Mouse (Mus musculus) neural tube, embryonic 11.5 days (tissue): Measurements from ENCODE around the gene Stard7. TPM values are rescaled to one million over a fixed set of nuclear protein-coding genes. Genes with fewer than 3 reads are reported as not detected.

Source experiments
- ATAC-seq: fragments of 200-750 bp; cut with Nextera tagmentation; 2 replicates; pipeline ENCODE4 v1.8.0; 2017; ENCODE audit warnings: moderate number of reproducible peaks, mild to moderate bottlenecking, moderate TSS enrichment, moderate library complexity; ENCODE audit not compliant: insufficient read depth, low FRiP score, low TSS enrichment
- DNase-seq: peaks from one replicate; pipeline ENCODE4 v3.0.0-alpha.2; 2015; ENCODE audit warnings: low spot score
- H3K27ac ChIP-seq: fragments of 300-500 bp; sonication (generic); 2 replicates; pipeline ENCODE4 v1.5.1; 2014; ENCODE audit warnings: low read depth, mild to moderate bottlenecking, low read length
- H3K27me3 ChIP-seq: fragments of 300-500 bp; sonication (generic); 2 replicates; pipeline ENCODE4 v1.6.1; 2014; ENCODE audit warnings: mild to moderate bottlenecking, low read length, mixed read lengths; ENCODE audit not compliant: control insufficient read depth, insufficient read depth
- H3K36me3 ChIP-seq: fragments of 300-500 bp; sonication (generic); 2 replicates; pipeline ENCODE4 v1.6.1; 2014; ENCODE audit warnings: mild to moderate bottlenecking, low read length, moderate library complexity, mixed read lengths; ENCODE audit not compliant: control insufficient read depth, insufficient read depth
- H3K4me1 ChIP-seq: fragments of 300-500 bp; sonication (generic); 2 replicates; pipeline ENCODE4 v1.6.1; 2014; ENCODE audit warnings: low read length, mixed read lengths; ENCODE audit not compliant: control insufficient read depth, insufficient read depth
- H3K4me2 ChIP-seq: fragments of 300-500 bp; sonication (generic); 2 replicates; pipeline ENCODE4 v1.6.1; 2014; ENCODE audit warnings: low read depth, mild to moderate bottlenecking, moderate library complexity
- H3K4me3 ChIP-seq: fragments of 300-500 bp; sonication (generic); 2 replicates; pipeline ENCODE4 v1.5.1; 2014; ENCODE audit warnings: low read depth, low read length
- H3K9ac ChIP-seq: fragments of 300-500 bp; sonication (generic); 2 replicates; pipeline ENCODE4 v1.6.1; 2014; ENCODE audit warnings: mild to moderate bottlenecking, low read length
- H3K9me3 ChIP-seq: fragments of 300-500 bp; sonication (generic); 2 replicates; pipeline ENCODE4 v1.6.1; 2016; ENCODE audit warnings: low read length; ENCODE audit not compliant: control insufficient read depth
- WGBS: fragments of 180-500 bp; shearing (Covaris S2); extraction: QIAGEN DNeasy Blood & Tissue Kit; methylation state at CpG from one replicate; pipeline ENCODE4 v1.1.7; 2014; 5-methylcytosine and 5-hydroxymethylcytosine counted together
- polyA plus RNA-seq: library from polyadenylated mRNA; unstranded; fragments of >200 nt; fragmentation: Nextera tagmentation; extraction: Ambion mirVana; gene quantifications from 2 replicates; pipeline ENCODE4 v1.2.1, GENCODE M21; 2014

The Stard7 gene
- 80.2 and 84.7 TPM in 2 replicates for polyA plus RNA-seq

DNA sequence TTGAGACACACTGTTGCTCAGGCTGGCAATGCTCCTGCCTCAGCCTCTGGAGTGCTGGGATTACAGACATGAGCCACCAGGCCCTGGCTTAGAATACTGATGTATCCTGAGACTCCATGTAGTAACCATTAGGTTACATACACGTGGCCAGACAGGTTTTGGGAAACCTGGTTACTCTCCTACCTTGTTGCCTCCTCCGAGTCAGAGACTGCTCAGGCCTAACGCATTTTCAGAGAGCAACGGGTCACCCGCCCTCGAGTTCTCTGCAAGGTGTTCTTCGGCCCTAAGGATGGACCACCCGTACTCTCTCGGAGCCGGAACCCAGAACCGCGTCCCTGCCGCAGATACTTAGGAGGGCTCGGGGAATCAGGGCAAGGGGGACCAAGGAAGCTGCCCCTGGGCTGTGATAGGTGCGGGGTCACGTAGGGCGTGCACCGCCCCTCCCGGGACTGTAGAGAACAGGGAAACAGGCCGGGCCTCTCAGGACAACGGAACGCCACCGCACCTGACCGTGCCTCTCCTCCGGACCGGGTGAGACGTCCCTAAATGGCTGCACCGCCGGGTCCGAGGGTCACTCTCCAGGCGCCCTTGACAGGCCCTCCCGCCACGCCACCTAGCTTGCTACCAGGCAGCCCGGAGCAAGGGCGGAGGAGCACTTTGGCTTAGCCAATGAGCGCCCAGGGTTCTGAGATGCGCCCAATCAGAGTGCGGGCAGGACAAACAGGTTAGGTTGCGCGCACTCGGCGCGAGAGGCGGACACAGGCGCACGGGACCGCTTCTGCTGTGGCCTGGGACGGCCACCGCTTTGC lies at the start of gene Stard7:
Stard7 (plus strand) TSS at position 728 of the 809 bp plus-strand sequence.
- peak; percentile 94 for DNase-seq
- Histone ChIP-seq H3K4me3 (peak within 1 kb of the TSS; percentile 82), H3K4me2 (peak within 1 kb of the TSS; percentile 76), H3K36me3 (no peaks in the 10 kb centered on the region), H3K9me3 (no peaks in the 10 kb centered on the region), H3K4me1 (no peaks in the 10 kb centered on the region), H3K27ac (peak within 1 kb of the TSS; percentile 87), H3K9ac (peak within 1 kb of the TSS; percentile 78), H3K27me3 (no peaks in the 10 kb centered on the region)
- ATAC-seq: peak; percentile 99
- under 1% methylated on average over 47 of the region's 49 CpGs for WGBS

DNA sequence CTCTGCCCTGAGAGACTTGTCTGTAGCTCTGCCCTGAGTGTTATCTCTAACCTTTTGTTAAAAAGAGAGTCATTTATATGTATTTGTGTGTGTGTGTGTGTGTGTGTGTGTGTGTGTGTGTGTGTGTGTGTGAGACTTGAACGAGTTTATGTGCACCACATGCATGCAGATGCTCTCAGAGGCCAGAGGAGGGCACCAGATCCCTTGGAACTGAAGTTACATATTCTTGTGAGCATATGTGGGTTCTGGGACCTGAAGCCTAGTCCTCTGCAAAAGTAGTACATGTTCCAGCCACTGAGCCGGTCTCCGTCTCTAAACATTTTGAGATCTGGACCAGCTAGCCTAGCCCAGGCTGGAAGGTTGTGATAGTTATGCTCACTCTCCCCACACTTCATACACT lies 44.8 kb upstream of the Stard7 start:
- WGBS: 96% methylated on average over 3 of the region's 3 CpGs
- ATAC-seq (no peak), DNase-seq (no peak)
- Histone ChIP-seq H3K9me3 (no peaks in the 10 kb centered on the region), H3K27me3 (no peaks in the 10 kb centered on the region), H3K27ac (no peak overlapping the region), H3K4me3 (no peak overlapping the region), H3K9ac (no peak overlapping the region), H3K36me3 (peaks cover 56% of the 10 kb centered on the region), H3K4me2 (no peak overlapping the region), H3K4me1 (no peaks in the 10 kb centered on the region)

DNA sequence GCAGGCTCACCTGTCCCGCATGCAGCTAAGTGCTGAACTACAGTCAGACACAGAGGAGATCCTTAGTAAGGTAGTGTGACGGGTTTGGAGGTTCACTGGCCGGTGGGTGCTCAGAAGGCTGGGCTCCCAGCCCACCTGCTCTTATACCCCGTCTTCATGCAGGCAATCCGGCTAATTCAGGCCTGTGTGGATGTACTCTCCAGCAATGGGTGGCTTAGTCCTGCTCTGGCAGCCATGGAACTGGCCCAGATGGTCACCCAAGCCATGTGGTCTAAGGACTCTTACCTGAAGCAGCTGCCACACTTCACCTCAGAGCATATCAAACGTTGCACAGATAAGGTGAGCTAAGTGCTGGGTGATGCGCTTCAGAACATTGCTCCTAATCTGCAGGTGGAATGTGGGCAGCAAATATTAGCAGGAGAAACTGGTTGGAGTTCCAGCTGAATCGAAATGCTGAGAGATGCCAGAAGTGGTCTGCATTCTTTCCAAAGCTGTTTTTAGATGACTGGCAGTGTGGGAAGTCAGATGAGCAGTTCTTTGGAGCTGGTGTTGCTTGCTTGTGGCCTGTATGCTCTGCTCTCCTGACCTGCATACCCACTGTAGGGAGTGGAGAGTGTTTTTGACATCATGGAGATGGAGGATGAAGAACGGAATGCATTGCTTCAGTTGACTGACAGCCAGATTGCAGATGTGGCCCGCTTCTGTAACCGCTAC lies 32.0 kb upstream of the Stard7 start:
- H3K36me3 ChIP-seq: peaks cover 38% of the 10 kb centered on the region
- H3K4me2 ChIP-seq: no peak overlapping the region
- H3K9me3 ChIP-seq: no peaks in the 10 kb centered on the region
- WGBS: 95% methylated on average over 11 of the region's 11 CpGs
- no peak for ATAC-seq
- no peaks in the 10 kb centered on the region for H3K4me1 ChIP-seq
- H3K9ac ChIP-seq: no peak overlapping the region
- no peaks in the 10 kb centered on the region for H3K27me3 ChIP-seq
- H3K4me3 ChIP-seq: no peak overlapping the region
- no peak overlapping the region for H3K27ac ChIP-seq
- no peak for DNase-seq

DNA sequence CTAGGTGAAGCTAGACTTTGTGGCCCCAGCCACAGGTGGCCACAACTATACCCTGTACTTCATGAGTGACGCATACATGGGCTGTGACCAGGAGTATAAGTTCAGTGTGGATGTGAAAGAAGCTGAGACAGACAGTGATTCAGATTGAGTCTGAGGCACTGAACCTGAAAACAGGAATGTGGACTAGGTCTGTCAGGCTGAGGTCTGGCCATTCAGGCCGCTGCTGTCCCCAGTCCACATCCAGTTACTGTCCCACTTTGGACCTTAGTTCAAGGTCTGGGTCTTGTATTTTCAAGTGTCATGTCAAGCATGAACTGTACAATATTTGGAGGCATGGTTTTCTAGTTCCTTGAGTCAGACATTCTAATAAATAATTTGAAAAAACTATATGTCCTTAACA lies 30.0 kb upstream of the Stard7 start:
- 100% methylated on average over 2 of the region's 2 CpGs for WGBS
- no peak overlapping the region for H3K27ac ChIP-seq
- no peaks in the 10 kb centered on the region for H3K27me3 ChIP-seq
- no peaks in the 10 kb centered on the region for H3K9me3 ChIP-seq
- H3K9ac ChIP-seq: no peak overlapping the region
- no peak for DNase-seq
- no peak overlapping the region for H3K4me3 ChIP-seq
- peaks cover 33% of the 10 kb centered on the region for H3K36me3 ChIP-seq
- no peak overlapping the region for H3K4me2 ChIP-seq
- no peak for ATAC-seq
- no peaks in the 10 kb centered on the region for H3K4me1 ChIP-seq

DNA sequence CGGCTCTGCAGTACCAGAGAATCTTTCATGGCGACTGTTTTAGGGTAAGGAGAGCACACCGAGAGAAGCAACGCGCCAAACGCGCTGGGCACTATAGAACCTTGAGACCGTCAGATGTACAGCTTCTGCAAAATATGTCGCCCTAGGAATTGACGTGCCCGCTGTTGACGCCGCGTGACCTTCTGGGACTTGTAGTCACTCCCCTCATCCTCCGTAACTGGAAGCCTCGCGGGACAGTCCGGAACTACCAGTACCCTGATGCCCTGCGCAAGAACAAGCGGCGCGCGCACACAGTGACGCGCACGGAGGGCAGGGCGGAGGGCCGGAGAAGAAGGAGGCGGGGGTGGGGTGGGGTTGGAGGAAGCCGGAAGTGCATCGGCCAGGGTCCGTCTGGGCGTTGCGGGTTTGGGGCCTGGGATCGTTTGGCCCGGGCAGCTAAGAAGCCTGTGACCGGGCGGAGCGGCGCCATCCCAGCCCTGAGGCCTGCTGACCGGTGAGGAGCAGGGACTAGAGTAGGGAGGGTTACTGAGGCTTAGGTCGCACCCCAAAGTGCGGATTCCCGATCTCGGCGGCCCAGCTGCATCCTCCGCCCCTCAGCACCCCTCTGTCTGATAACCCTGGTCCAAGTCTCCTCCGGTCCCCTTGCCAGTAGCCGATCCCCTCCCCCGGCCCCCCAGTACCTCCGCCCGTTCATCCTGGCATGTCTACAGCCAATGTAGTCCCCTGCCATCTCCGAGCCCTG lies 22.3 kb upstream of the Stard7 start, which contains the start of the genes Ciao1 and Tmem127:
Ciao1 (minus strand) TSS at position 225 of the 742 bp plus-strand sequence.
Tmem127 (plus strand) TSS at position 317 of the 742 bp plus-strand sequence.
- DNase-seq (peak; percentile 100), ATAC-seq (peak; percentile 98)
- Histone ChIP-seq H3K27me3 (no peaks in the 10 kb centered on the region), H3K9me3 (no peaks in the 10 kb centered on the region), H3K36me3 (peaks cover 8% of the 10 kb centered on the region; the same call in 1 of the 2 replicates), H3K4me3 (peak within 1 kb of the TSS; percentile 74), H3K4me2 (peak within 1 kb of the TSS; percentile 99), H3K9ac (peak within 1 kb of the TSS; percentile 80), H3K4me1 (0 out of 2 replicates have a peak, but pooled peaks cover 15% of the 10 kb centered on the region), H3K27ac (peak within 1 kb of the TSS; percentile 53; the same call in 1 of the 2 replicates)
- under 1% methylated on average over 53 of the region's 53 CpGs for WGBS

DNA sequence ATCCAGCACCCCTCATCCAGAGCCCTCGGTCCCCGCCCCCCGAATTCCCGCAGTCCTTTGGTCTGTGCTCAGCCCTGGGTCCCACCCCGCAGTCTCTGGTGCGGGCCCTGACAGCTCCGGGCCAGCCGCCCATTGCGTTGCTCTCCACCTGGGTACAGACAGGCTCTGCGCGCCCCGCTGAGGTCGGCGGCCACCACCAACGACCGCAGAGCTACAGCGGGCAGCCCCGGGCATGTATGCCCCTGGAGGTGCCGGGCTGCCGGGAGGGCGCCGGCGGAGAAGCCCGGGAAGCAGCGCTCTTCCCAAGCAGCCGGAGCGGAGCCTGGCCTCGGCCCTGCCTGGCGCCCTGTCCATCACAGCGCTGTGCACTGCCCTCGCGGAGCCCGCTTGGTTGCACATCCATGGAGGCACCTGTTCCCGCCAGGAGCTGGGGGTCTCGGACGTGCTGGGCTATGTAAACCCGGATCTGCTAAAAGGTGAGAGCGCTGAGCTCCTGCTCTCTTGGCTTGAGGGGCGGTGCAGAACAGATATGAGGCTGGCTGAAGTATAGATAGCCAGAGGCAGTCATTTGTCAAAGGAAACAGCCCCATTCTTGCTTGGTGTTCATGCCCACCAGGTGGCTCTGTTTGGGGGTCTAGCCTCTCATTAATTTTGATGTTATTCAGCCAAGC lies 21.5 kb upstream of the Stard7 start:
- Histone ChIP-seq H3K27me3 (no peaks in the 10 kb centered on the region), H3K36me3 (peaks cover 8% of the 10 kb centered on the region; the same call in 1 of the 2 replicates), H3K9me3 (no peaks in the 10 kb centered on the region), H3K9ac (peak overlapping the region; percentile 76), H3K4me2 (peak overlapping the region; percentile 99), H3K4me3 (peak overlapping the region; percentile 74), H3K27ac (peak overlapping the region; percentile 0; the same call in 1 of the 2 replicates), H3K4me1 (0 out of 2 replicates have a peak, but pooled peaks cover 15% of the 10 kb centered on the region)
- 1% methylated on average over 39 of the region's 39 CpGs for WGBS
- peak; percentile 37 for DNase-seq
- peak; percentile 64 for ATAC-seq

DNA sequence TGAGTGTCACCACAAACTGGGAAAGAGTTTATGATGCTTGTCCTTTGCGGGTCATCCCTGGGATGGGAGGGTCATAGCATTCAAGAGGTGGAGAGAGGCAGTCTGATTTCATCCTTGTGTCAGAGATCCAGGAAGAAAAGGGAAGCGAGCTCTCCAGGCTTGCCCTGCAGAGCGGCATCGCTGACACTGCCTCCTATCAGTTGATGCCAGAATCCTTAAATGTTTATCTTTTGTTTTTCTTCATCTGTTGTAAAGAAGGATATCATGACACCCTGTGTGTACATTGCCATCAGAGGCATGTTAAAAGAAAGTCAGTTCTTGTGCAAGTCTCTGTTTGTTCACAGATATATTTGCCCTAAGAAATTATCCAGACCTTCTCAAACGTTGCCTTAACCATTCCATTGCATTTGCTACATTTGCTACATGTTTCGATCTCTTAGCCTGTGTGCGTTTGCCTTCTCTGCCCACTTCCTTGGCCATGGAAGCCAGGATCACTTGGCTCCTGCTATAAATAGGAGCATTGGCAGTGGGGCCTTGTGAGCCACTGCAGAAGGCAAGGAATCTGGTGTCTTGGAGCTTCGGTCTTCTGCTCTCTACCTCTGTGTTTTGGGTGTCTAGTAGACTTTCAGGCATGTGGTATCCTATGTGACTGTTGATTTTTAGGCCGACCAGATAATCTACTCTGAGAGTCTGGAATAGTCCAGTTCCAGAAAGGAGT lies 19.6 kb upstream of the Stard7 start:
- Histone ChIP-seq H3K36me3 (0 out of 2 replicates have a peak, but pooled peaks cover 3% of the 10 kb centered on the region), H3K4me3 (no peak overlapping the region), H3K9ac (no peak overlapping the region), H3K4me2 (no peak overlapping the region), H3K4me1 (0 out of 2 replicates have a peak, but pooled peaks cover 15% of the 10 kb centered on the region), H3K9me3 (no peaks in the 10 kb centered on the region), H3K27me3 (no peaks in the 10 kb centered on the region), H3K27ac (no peak overlapping the region)
- no peak for ATAC-seq
- DNase-seq: no peak
- 90% methylated on average over 9 of the region's 9 CpGs for WGBS
